Mouse (Mus musculus) C2C12 (cell line): ENCODE data around the gene 3100002H09Rik. TPM values are rescaled to one million over a fixed set of nuclear protein-coding genes. Genes with fewer than 3 reads are reported as not detected.

Experiments
- H3K27me3 ChIP-seq: one replicate; pipeline ENCODE4 v1.6.1; 2011; ENCODE audit not compliant: control insufficient read depth, insufficient read depth, insufficient read length
- H3K36me3 ChIP-seq: one replicate; pipeline ENCODE4 v1.6.1; 2011; ENCODE audit not compliant: control insufficient read depth, insufficient read depth
- H3K4me3 ChIP-seq: one replicate; pipeline ENCODE4 v1.5.1; 2011; ENCODE audit warnings: mild to moderate bottlenecking, control low read depth; ENCODE audit not compliant: poor library complexity, insufficient read depth, severe bottlenecking
- H3K79me2 ChIP-seq: one replicate; pipeline ENCODE4 v1.6.1; 2011; ENCODE audit not compliant: control insufficient read depth, insufficient read depth
- H3K79me3 ChIP-seq: one replicate; pipeline ENCODE4 v1.6.1; 2011; ENCODE audit warnings: low read depth, control low read depth
- H3ac ChIP-seq: one replicate; pipeline ENCODE3; 2011; ENCODE audit warnings: low read depth; ENCODE audit not compliant: control insufficient read depth, insufficient read length
- CEBPB ChIP-seq: IDR thresholded peaks from one replicate; pipeline ENCODE4 v1.6.1; 2011; ENCODE audit warnings: low read depth, mild to moderate bottlenecking, control low read depth, moderate library complexity
- CTCF ChIP-seq: IDR thresholded peaks from one replicate; pipeline ENCODE4 v1.5.1; 2011; ENCODE audit not compliant: control insufficient read depth, insufficient read depth, insufficient read length
- FOSL1 ChIP-seq: IDR thresholded peaks from one replicate; pipeline ENCODE4 v1.8.0; 2011; ENCODE audit warnings: mild to moderate bottlenecking, low read length; ENCODE audit not compliant: poor library complexity, insufficient read depth, severe bottlenecking
- MAX ChIP-seq: IDR thresholded peaks from one replicate; pipeline ENCODE4 v1.6.1; 2011; ENCODE audit warnings: mild to moderate bottlenecking, control low read depth
- MYOD1 ChIP-seq: IDR thresholded peaks from one replicate; pipeline ENCODE4 v1.6.1; 2011; ENCODE audit warnings: low read depth; ENCODE audit not compliant: control insufficient read depth, insufficient read length
- MYOG ChIP-seq: IDR thresholded peaks from one replicate; pipeline ENCODE4 v1.6.1; 2011; ENCODE audit not compliant: control insufficient read depth, insufficient read length; ENCODE audit errors: extremely low read depth
- USF1 ChIP-seq: IDR thresholded peaks from one replicate; pipeline ENCODE4 v1.6.1; 2011; ENCODE audit warnings: low read depth, mild to moderate bottlenecking, control low read depth, moderate library complexity
- polyA plus RNA-seq: library from polyadenylated mRNA; unstranded; fragments of >200 nt; fragmentation: generic; extraction: Trizol; gene quantifications from one replicate; pipeline ENCODE4 v1.2.1, GENCODE M21; 2012; ENCODE audit warnings: missing spikeins

3100002H09Rik gene
- polyA plus RNA-seq, 1 experiment = not detected

DNA sequence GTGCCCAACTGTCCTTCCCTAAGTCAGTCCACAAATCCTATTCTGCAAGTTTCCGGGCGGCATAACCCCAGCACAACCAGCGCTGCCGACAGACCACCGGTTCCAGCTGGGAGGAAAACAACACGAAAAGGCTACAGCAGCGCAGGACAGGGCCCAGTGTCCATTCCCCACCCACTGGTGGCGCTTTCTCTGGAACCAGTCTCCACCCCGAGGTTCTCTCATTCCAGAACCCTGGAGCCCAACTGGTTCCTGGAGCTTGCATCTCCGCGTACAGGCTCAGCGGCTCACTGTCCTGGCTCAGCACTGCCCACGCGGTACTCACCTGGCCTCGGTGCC lies 45.9 kb upstream of the 3100002H09Rik start, which contains the start of gene Pou3f1:
Gene Pou3f1, plus strand, starts transcription at position 290 of the 336 bp plus-strand sequence.
- H3K79me3 ChIP-seq = no peaks in the 10 kb centered on the region
- no peaks in the 10 kb centered on the region for H3K79me2 ChIP-seq
- H3K4me3 ChIP-seq = no peak within 1 kb of the TSS
- H3K27me3 ChIP-seq = peaks cover 67% of the 10 kb centered on the region
- H3K36me3 ChIP-seq = no peaks in the 10 kb centered on the region
- TF ChIP-seq CEBPB (no peak), FOSL1 (no peak), MYOD1 (no peak), MYOG (no peak), MAX (no peak), CTCF (no peak), USF1 (no peak)
- H3ac ChIP-seq = peak within 1 kb of the TSS; percentile 49

- Histone ChIP-seq H3K4me3 (no peak overlapping the region), H3K27me3 (peaks cover 57% of the 10 kb centered on the region), H3K79me3 (no peaks in the 10 kb centered on the region), H3K36me3 (no peaks in the 10 kb centered on the region), H3ac (no peak overlapping the region), H3K79me2 (no peaks in the 10 kb centered on the region)
- TF ChIP-seq CEBPB (no peak), MYOG (no peak), CTCF (no peak), MAX (no peak), FOSL1 (no peak), USF1 (no peak), MYOD1 (no peak)
These were observed 42.3 kb upstream of the 3100002H09Rik start for GRCm38 (mm10) chr4:124652886-124653285.

GRCm38 (mm10) chr4:124647909-124648308 lies 37.3 kb upstream of the 3100002H09Rik start:
- TF ChIP-seq MAX (no peak), MYOD1 (no peak), MYOG (no peak), CEBPB (no peak), FOSL1 (no peak), CTCF (no peak), USF1 (no peak)
- no peak overlapping the region for H3ac ChIP-seq
- no peaks in the 10 kb centered on the region for H3K36me3 ChIP-seq
- peaks cover 29% of the 10 kb centered on the region for H3K27me3 ChIP-seq
- no peak overlapping the region for H3K4me3 ChIP-seq
- H3K79me2 ChIP-seq = no peaks in the 10 kb centered on the region
- no peaks in the 10 kb centered on the region for H3K79me3 ChIP-seq

GRCm38 (mm10) chr4:124646591-124646990 lies 36.0 kb upstream of the 3100002H09Rik start:
- Histone ChIP-seq H3K36me3 (no peaks in the 10 kb centered on the region), H3K79me2 (no peaks in the 10 kb centered on the region), H3K79me3 (no peaks in the 10 kb centered on the region), H3K4me3 (no peak overlapping the region), H3K27me3 (peaks cover 26% of the 10 kb centered on the region), H3ac (no peak overlapping the region)
- TF ChIP-seq CTCF (no peak), FOSL1 (no peak), MYOD1 (no peak)

DNA sequence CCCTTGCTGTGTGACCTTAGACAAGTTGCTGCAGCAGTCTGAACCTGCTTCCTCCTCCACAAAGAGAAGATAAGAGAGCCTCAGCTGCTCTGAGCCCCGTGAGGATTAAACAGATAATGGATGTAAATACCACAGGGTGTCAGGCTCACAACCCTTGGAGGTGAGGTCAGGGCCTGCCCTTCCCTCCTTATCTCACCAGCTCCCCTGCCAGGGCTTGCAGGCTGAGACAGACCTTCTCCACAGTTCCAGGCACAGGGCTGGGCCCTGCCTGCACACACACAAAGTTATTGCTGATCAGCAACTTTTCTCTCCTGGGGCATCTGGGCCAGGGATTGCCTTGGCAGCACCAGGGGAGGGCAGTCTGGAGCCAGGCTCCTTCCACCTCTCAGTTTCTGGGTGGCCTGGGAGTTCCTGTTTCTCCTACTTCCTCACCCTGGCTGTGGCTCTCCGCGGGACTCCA lies 34.4 kb upstream of the 3100002H09Rik start:
- no peak for TF ChIP-seq CTCF
- TF ChIP-seq CEBPB = no peak
- no peak for TF ChIP-seq MYOD1
- TF ChIP-seq MYOG = no peak
- TF ChIP-seq USF1 = no peak
- no peak for TF ChIP-seq FOSL1
- Histone ChIP-seq H3K79me3 (no peaks in the 10 kb centered on the region), H3K27me3 (peaks cover 29% of the 10 kb centered on the region), H3K79me2 (no peaks in the 10 kb centered on the region), H3K4me3 (no peak overlapping the region), H3ac (no peak overlapping the region), H3K36me3 (no peaks in the 10 kb centered on the region)

DNA sequence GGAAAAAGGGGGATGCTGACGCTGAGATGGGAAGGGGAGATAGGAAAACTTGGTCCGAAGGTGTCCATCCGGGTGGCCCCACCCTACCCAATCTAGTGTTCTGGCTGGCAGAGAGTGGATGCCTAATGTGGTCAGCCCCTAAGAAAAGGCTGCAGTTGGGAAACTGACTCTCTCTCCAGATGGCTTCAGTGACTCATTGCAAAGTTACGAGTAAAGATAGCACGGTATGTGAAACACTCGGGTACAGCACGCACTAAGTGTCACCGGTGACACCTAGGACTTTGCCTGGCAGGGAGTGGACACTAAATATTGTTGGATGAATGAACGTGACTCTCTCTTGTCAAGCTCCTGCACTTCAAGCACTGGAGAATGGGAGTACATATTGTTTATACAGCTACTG lies 33.3 kb upstream of the 3100002H09Rik start:
- Histone ChIP-seq H3K36me3 (no peaks in the 10 kb centered on the region), H3K4me3 (no peak overlapping the region), H3ac (no peak overlapping the region), H3K79me2 (no peaks in the 10 kb centered on the region), H3K27me3 (peaks cover 31% of the 10 kb centered on the region), H3K79me3 (no peaks in the 10 kb centered on the region)
- no peak for TF ChIP-seq MYOD1
- TF ChIP-seq MAX = no peak
- no peak for TF ChIP-seq MYOG
